Mouse (Mus musculus) forebrain, embryonic 12.5 days (tissue): ENCODE data around the gene Olfr984. TPM values are rescaled to one million over a fixed set of nuclear protein-coding genes. Genes with fewer than 3 reads are reported as not detected.

Experiments used
- ATAC-seq: fragments of 200-750 bp; cut with Nextera tagmentation; 2 replicates; pipeline ENCODE4 v1.8.0; 2017; ENCODE audit warnings: moderate TSS enrichment; ENCODE audit not compliant: low FRiP score
- H3K27ac ChIP-seq: fragments of 300-500 bp; sonication (generic); 2 replicates; pipeline ENCODE4 v1.5.1; 2016; ENCODE audit warnings: mild to moderate bottlenecking
- H3K27me3 ChIP-seq: fragments of 300-500 bp; sonication (generic); 2 replicates; pipeline ENCODE4 v1.6.1; 2016; ENCODE audit warnings: mild to moderate bottlenecking
- H3K36me3 ChIP-seq: fragments of 300-500 bp; sonication (generic); replicated peaks from 2 replicates; pipeline ENCODE4 v1.6.1; 2016; ENCODE audit warnings: mild to moderate bottlenecking
- H3K4me1 ChIP-seq: fragments of 300-500 bp; sonication (generic); 2 replicates; pipeline ENCODE4 v1.6.1; 2016
- H3K4me2 ChIP-seq: fragments of 300-500 bp; sonication (generic); 2 replicates; pipeline ENCODE4 v1.6.1; 2016; ENCODE audit warnings: mild to moderate bottlenecking, moderate library complexity
- H3K4me3 ChIP-seq: fragments of 300-500 bp; sonication (generic); replicated peaks from 2 replicates; pipeline ENCODE4 v1.5.1; 2016; ENCODE audit warnings: mild to moderate bottlenecking
- H3K9ac ChIP-seq: fragments of 300-500 bp; sonication (generic); 2 replicates; pipeline ENCODE4 v1.6.1; 2016; ENCODE audit warnings: mild to moderate bottlenecking
- H3K9me3 ChIP-seq: fragments of 300-500 bp; sonication (generic); 2 replicates; pipeline ENCODE4 v1.6.1; 2016
- WGBS: fragments of 180-500 bp; shearing (Covaris S2); methylation state at CpG from one replicate; pipeline ENCODE4 v1.1.7; 2016; 5-methylcytosine and 5-hydroxymethylcytosine counted together
- polyA plus RNA-seq: library from polyadenylated mRNA; unstranded; fragments of >200 nt; fragmentation: Nextera tagmentation; extraction: Ambion mirVana; gene quantifications from 2 replicates; pipeline ENCODE4 v1.2.1, GENCODE M21; 2016

Olfr984 gene
- polyA plus RNA-seq, 1 experiment from 2014 or later: not detected

DNA sequence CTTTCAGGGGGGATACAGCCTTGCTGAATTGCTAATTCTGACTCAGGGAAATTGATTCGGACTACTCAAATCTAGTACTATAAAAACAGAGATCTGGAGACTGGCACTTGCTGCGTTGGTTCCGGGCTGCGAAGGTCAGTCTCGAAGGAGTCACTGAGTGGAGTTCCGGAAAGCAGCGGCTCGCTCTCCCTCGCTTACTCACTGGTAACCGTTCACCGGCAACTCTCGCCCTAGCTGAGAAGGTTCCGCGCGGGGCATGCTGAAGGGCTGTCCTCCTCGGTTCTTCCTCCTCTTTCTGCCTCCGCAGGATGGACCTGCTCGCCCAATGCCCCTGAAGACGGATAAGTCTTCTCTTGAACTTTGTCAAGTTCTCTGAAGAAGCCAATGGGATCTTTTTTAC, 63.9 kb downstream of the Olfr984 start:
- ATAC-seq: no peak
- Histone ChIP-seq H3K9ac (no peak overlapping the region), H3K36me3 (no peaks in the 10 kb centered on the region), H3K4me3 (no peak overlapping the region), H3K27ac (no peak overlapping the region), H3K9me3 (no peaks in the 10 kb centered on the region), H3K4me2 (no peak overlapping the region), H3K27me3 (no peaks in the 10 kb centered on the region), H3K4me1 (no peaks in the 10 kb centered on the region)
- 96% methylated on average over 19 of the region's 19 CpGs for WGBS

Other genes starting within 250 kb of the Olfr984 start
- not detected in 2 replicates for gene Olfr972, start 247.8 kb downstream of the Olfr984 start, polyA plus RNA-seq
- not detected in 2 replicates for gene Olfr229, start 206.9 kb downstream of the Olfr984 start, polyA plus RNA-seq
- not detected in 2 replicates for gene Olfr974, start 176.7 kb downstream of the Olfr984 start, polyA plus RNA-seq
- 0.06 TPM in 1 of 2 replicates, not detected in the other for gene Olfr975, start 162.2 kb downstream of the Olfr984 start, polyA plus RNA-seq
- gene Olfr976, start 153.1 kb downstream of the Olfr984 start, polyA plus RNA-seq: not detected in 2 replicates
- gene Olfr978, start 122.1 kb downstream of the Olfr984 start, polyA plus RNA-seq: not detected in 2 replicates
- not detected in 2 replicates for gene Olfr979, start 110.7 kb downstream of the Olfr984 start, polyA plus RNA-seq
- gene Olfr980, start 104.6 kb downstream of the Olfr984 start, polyA plus RNA-seq: not detected in 2 replicates
- not detected in 2 replicates for gene Olfr981, start 92.7 kb downstream of the Olfr984 start, polyA plus RNA-seq
- gene Olfr982, start 40.4 kb downstream of the Olfr984 start, polyA plus RNA-seq: not detected in 2 replicates
- gene Olfr983, start 20.6 kb downstream of the Olfr984 start, polyA plus RNA-seq: not detected in 2 replicates
- not detected in 2 replicates for gene Olfr985, start 16.0 kb upstream of the Olfr984 start, polyA plus RNA-seq
- gene Tmem225, start 33.9 kb upstream of the Olfr984 start, polyA plus RNA-seq: not detected in 2 replicates
- gene Olfr986, start 66.7 kb upstream of the Olfr984 start, polyA plus RNA-seq: not detected in 2 replicates
- gene Zfp202, start 78.1 kb upstream of the Olfr984 start, polyA plus RNA-seq: 8.2 and 8.4 TPM in 2 replicates
- 23.1 and 27.5 TPM in 2 replicates for gene Scn3b, start 155.0 kb upstream of the Olfr984 start, polyA plus RNA-seq